Mouse (Mus musculus) heart, adult 2 months (tissue): ENCODE results near the gene Evi5l.

Experiments used
- CTCF ChIP-seq: fragments of 200-600 bp; IDR thresholded peaks from 2 replicates; pipeline ENCODE4 v1.8.1; 2022; ENCODE audit warnings: antibody characterized with exemption, mild to moderate bottlenecking, moderate library complexity
- EP300 ChIP-seq: fragments of 200-500 bp; IDR thresholded peaks from 2 replicates; pipeline ENCODE4 v1.6.1; 2011; ENCODE audit warnings: low read depth, low read length, control low read depth; ENCODE audit not compliant: insufficient read depth
- POLR2A ChIP-seq: fragments of 200-500 bp; IDR thresholded peaks from 2 replicates; pipeline ENCODE4 v1.6.1; 2011; ENCODE audit warnings: mild to moderate bottlenecking, low read depth, low read length, control low read depth; ENCODE audit not compliant: insufficient read depth

GRCm38 (mm10) chr8:4230612-4231351 lies 64.4 kb downstream of the Evi5l start:
- no peak for TF ChIP-seq EP300
- no peak for TF ChIP-seq CTCF
- no peak for TF ChIP-seq POLR2A
